9 mouse cellular contexts compared by ENCODE assay signal in genomic region chr11:5318035-5318775, GRCm38 (mm10). TPM values are rescaled to one million over a fixed set of nuclear protein-coding genes. Genes with fewer than 3 reads are reported as not detected.
DNase-seq lines count a peak whose midpoint lies in the region; ATAC-seq lines count a peak whose summit lies in the region.
"Had no signal": no experiment of that assay in that cellular context is flagged by ENCODE, and none has a peak within 500 bp of the region (broad histone marks: within the 10 kb centered on the region; RNA-seq: fewer than 3 reads in every experiment).

No protein-coding gene starts in this region.

- intact Hi-C loops in left cerebral cortex, postnatal 10 days (cut with DNase I): no loop called here

- H3K4me1 ChIP-seq in neural tube, embryonic 15.5 days: peaks cover 30% of the 10 kb centered on the region
- H3K4me1 ChIP-seq: liver, embryonic 15.5 days had no signal

- H3K9me3 ChIP-seq in neural tube, embryonic 15.5 days (replicated peaks): no peaks in the 10 kb centered on the region
- H3K9me3 ChIP-seq: liver, embryonic 15.5 days had no signal

- no peaks in the 10 kb centered on the region for H3K36me3 ChIP-seq in neural tube, embryonic 15.5 days
- H3K36me3 ChIP-seq: liver, embryonic 15.5 days had no signal

- 15% methylated on average over 8 of the region's 8 CpGs for WGBS in neural tube, embryonic 15.5 days

- no peaks in the 10 kb centered on the region for H3K27me3 ChIP-seq in neural tube, embryonic 15.5 days (replicated peaks)
- H3K27me3 ChIP-seq: liver, embryonic 15.5 days had no signal

- peak; percentile 29 for DNase-seq in adrenal gland, postnatal 10 days
- DNase-seq in adrenal gland, postnatal 25 days: no peak
- peak; percentile 32 for DNase-seq in cerebellum, adult 9-10 months
- DNase-seq in frontal cortex, adult 2 months (ENCODE audit: extremely low spot score in 1 of 2, low spot score in 1 of 2): peak; percentile 56 to 58
- peak; percentile 69 to 74 for DNase-seq in left cerebral cortex, postnatal 10 days (ENCODE audit: extremely low spot score in 1 of 2, low spot score in 2 of 2)
- DNase-seq in urinary bladder, postnatal 25 days (ENCODE audit: low spot score): no peak
- DNase-seq in kidney, postnatal 25 days: no peak

- no peak overlapping the region for H3K9ac ChIP-seq in neural tube, embryonic 15.5 days (replicated peaks)
- H3K9ac ChIP-seq: liver, embryonic 15.5 days had no signal

- no peak overlapping the region for H3K4me3 ChIP-seq in neural tube, embryonic 15.5 days (replicated peaks)
- H3K4me3 ChIP-seq: liver, embryonic 15.5 days had no signal

- peak overlapping the region; percentile 74 for H3K27ac ChIP-seq in neural tube, embryonic 15.5 days (replicated peaks)
- H3K27ac ChIP-seq: liver, embryonic 15.5 days had no signal

- no peak overlapping the region for H3K4me2 ChIP-seq in neural tube, embryonic 15.5 days
- H3K4me2 ChIP-seq: liver, embryonic 15.5 days had no signal

- ATAC-seq in neural tube, embryonic 15.5 days (ENCODE audit: low FRiP score): peak; percentile 85

RNA-seq across cellular contexts. Expression of gene Kremen1, which starts 56.8 kb away (rescaled TPM):
- total RNA-seq in adrenal gland, postnatal 10 days (2021): 10 to 100 TPM; 20.4 to 27.0 TPM
- total RNA-seq in adrenal gland, postnatal 25 days (2021): 17.6 and 23.1 TPM in 2 replicates
- polyA plus RNA-seq in frontal cortex, adult 2 months (2012; rRNA removed): 11.6 and 12.7 TPM in 2 replicates
- 1 to 10 TPM; 9.2 to 9.5 TPM for total RNA-seq in left cerebral cortex, postnatal 10 days (2021)
- 5.7 and 10.2 TPM in 2 replicates for polyA plus RNA-seq in neural tube, embryonic 15.5 days (2015; fragmentation: Nextera tagmentation; extraction: Ambion mirVana)

Comparison
In these comparisons a context has a peak if more than half of its experiments do, and no peak if none do; other contexts are left out.
1. DNase-seq: peak in adrenal gland, postnatal 10 days (single experiment), cerebellum, adult 9-10 months (single experiment), frontal cortex, adult 2 months (2 of 2) and left cerebral cortex, postnatal 10 days (2 of 2); none in adrenal gland, postnatal 25 days (single experiment), urinary bladder, postnatal 25 days (single experiment) and kidney, postnatal 25 days (0 of 2).